Mouse (Mus musculus) liver, adult 2 months (tissue): ENCODE results near the gene Tnfaip3. TPM values are rescaled to one million over a fixed set of nuclear protein-coding genes. Genes with fewer than 3 reads are reported as not detected.

ENCODE experiments used
- DNase-seq: peaks from one replicate; pipeline ENCODE4 v3.0.0-alpha.2; 2011; ENCODE audit warnings: low read depth, low spot score; ENCODE audit errors: extremely low read depth
- H3K27ac ChIP-seq: fragments of 200-500 bp; replicated peaks from 2 replicates; pipeline ENCODE4 v1.5.1; 2012; ENCODE audit warnings: low read depth, mild to moderate bottlenecking, control low read depth, inconsistent platforms, low read length; ENCODE audit not compliant: insufficient read depth
- H3K27me3 ChIP-seq: fragments of 200-500 bp; 2 replicates; pipeline ENCODE4 v1.6.1; 2012; ENCODE audit warnings: mild to moderate bottlenecking, moderate library complexity, low read length, inconsistent platforms; ENCODE audit not compliant: control insufficient read depth, insufficient read depth
- H3K36me3 ChIP-seq: fragments of 200-500 bp; 2 replicates; pipeline ENCODE4 v1.6.1; 2012; ENCODE audit warnings: low read length, inconsistent platforms; ENCODE audit not compliant: control insufficient read depth, insufficient read depth
- H3K4me1 ChIP-seq: fragments of 200-500 bp; 2 replicates; pipeline ENCODE4 v1.6.1; 2011; ENCODE audit warnings: low read length; ENCODE audit not compliant: control insufficient read depth, insufficient read depth
- H3K4me3 ChIP-seq: fragments of 200-500 bp; 2 replicates; pipeline ENCODE4 v1.5.1; 2011; ENCODE audit warnings: low read depth, mild to moderate bottlenecking, control low read depth, low read length, moderate library complexity; ENCODE audit not compliant: insufficient read depth
- H3K79me2 ChIP-seq: fragments of 200-500 bp; 2 replicates; pipeline ENCODE4 v1.6.1; 2012; ENCODE audit warnings: inconsistent platforms, mild to moderate bottlenecking, low read length, moderate library complexity; ENCODE audit not compliant: control insufficient read depth, insufficient read depth
- H3K9ac ChIP-seq: fragments of 200-500 bp; 2 replicates; pipeline ENCODE4 v1.6.1; 2012; ENCODE audit warnings: low read depth, mild to moderate bottlenecking, control low read depth, inconsistent platforms, low read length
- CTCF ChIP-seq: fragments of 200-500 bp; IDR thresholded peaks from 2 replicates; pipeline ENCODE4 v1.5.1; 2011; ENCODE audit warnings: low read depth, low read length, control low read depth
- POLR2A ChIP-seq: fragments of 200-500 bp; IDR thresholded peaks from 2 replicates; pipeline ENCODE4 v1.6.1; 2011; ENCODE audit warnings: low read length, control low read depth; ENCODE audit not compliant: insufficient read depth; ENCODE audit errors: extremely low read depth
- polyA plus RNA-seq: library from polyadenylated mRNA; depleted of rRNA; stranded (reverse); fragments of >200 nt; gene quantifications from 2 replicates; pipeline ENCODE4 v1.2.3, GENCODE M21; 2012; rRNA removed
- total RNA-seq: library from RNA; depleted of rRNA; stranded (reverse); fragments of >200 nt; gene quantifications from 2 replicates; pipeline ENCODE4 v1.2.3, GENCODE M21; 2014; rRNA removed

Tnfaip3 gene
- total and polyA plus RNA-seq, 2 experiments = 0.59 to 2.5 TPM

- Histone ChIP-seq H3K4me1 (no peaks in the 10 kb centered on the region), H3K27me3 (no peaks in the 10 kb centered on the region), H3K36me3 (no peaks in the 10 kb centered on the region), H3K79me2 (no peaks in the 10 kb centered on the region), H3K9ac (no peak overlapping the region), H3K27ac (no peak overlapping the region), H3K4me3 (no peak overlapping the region)
- TF ChIP-seq POLR2A (no peak), CTCF (no peak)
- no peak for DNase-seq
These were observed 62.3 kb downstream of the Tnfaip3 start for GRCm38 (mm10) chr10:18953011-18953705.

Other genes with a start within 250 kb of the Tnfaip3 start
- gene Gm4922, start 228.9 kb downstream of the Tnfaip3 start, total RNA-seq = not detected in 2 replicates
- gene Gm4922, start 228.9 kb downstream of the Tnfaip3 start, polyA plus RNA-seq = not detected in 2 replicates
- 83.0 and 91.4 TPM in 2 replicates for gene Perp, start 170.6 kb downstream of the Tnfaip3 start, total RNA-seq
- 124 and 164 TPM in 2 replicates for gene Perp, start 170.6 kb downstream of the Tnfaip3 start, polyA plus RNA-seq